Mouse (Mus musculus) G1E-ER4 (cell line): ENCODE data around the gene Cntn2. TPM values are rescaled to one million over a fixed set of nuclear protein-coding genes. Genes with fewer than 3 reads are reported as not detected.

Source experiments
- GATA1 ChIP-seq: IDR thresholded peaks from one replicate; pipeline ENCODE4 v1.8.0; 2012; ENCODE audit warnings: low read length, inconsistent platforms
- polyA plus RNA-seq: library from polyadenylated mRNA; stranded (reverse); fragments of >175 nt; gene quantifications from 2 replicates; pipeline ENCODE4 v1.2.3, GENCODE M21; 2012

The Cntn2 gene
- polyA plus RNA-seq, 1 experiment: not detected

DNA sequence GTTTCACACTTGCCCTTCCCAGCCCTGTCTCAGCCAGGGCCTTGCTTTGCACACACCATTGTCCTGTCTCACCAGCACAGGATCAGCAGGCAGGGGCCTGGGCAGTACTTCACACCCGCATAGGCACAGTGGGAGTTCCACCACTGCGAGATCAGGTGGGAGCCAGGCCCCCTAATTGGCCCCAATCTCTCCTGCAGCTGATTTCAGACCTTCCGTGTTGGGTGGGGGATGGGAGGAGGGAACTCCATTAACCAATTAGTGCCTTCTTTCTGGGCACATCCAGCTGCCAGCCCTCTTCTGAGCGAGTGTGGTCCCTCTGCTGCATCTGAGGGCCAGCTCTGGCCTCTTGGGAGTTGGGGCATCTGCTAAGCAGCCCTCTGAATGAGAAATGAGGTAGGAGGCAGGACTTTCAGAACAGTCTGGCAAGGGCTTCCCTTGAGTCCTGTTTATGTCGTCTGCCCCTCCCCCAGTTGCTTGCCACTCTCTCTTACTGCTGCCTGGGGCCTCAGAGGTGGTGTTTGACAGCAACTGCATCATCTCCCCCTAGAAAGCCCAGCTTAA, 12.3 kb downstream of the Cntn2 start:
- no peak for TF ChIP-seq GATA1

DNA sequence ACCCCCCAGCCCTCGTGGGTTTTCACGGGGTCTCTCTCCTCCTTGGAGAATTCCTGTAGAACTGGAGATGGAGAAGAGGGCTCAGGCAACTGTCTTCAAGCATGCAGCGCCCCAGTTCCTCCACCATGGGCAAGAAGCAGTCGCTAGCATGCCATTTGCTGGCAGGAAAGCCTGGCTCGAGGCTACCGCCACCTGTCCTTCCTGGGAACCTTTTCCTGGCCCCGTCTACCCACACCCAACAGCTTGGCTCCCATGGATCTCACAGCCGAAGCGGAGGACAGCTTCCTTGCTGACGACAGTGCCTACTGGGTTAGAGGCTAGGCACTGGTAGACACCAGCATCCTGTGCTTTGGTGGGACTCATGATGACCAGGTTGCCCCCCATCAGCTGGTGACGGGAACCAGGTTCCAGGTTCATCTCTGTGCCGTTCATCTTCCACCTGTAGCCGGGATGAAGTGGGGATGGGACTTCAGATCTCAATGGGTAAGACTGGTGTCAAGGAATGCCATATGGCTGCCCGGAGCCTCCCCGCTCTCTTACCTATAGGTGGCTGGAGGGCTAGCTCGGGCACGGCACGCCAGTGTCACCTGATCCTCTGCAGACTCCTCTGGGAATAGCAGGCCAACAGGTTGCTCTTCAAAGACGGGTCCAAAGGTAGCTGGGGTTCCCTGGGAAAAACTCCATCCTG, 14.3 kb downstream of the Cntn2 start:
- no peak for TF ChIP-seq GATA1

DNA sequence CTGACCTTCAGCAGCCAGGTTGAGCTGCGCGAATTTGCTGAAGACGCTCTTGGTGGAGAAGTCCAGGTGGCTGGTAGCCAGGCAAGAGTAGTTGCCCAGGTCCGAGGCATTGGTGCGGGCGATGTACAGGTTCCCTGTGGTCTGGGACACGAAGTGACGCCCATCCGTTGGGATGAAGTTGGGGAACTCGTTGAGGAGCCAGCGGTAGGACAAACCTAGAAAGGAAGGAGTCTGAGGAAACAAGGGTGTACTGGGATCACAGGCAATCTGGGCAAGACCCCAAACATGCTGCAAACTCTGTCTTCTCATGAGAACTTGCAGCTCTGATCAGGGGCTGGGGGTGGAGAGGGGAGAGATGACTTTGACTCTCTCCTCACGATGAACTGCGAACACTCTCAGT, 15.0 kb downstream of the Cntn2 start:
- no peak for TF ChIP-seq GATA1

DNA sequence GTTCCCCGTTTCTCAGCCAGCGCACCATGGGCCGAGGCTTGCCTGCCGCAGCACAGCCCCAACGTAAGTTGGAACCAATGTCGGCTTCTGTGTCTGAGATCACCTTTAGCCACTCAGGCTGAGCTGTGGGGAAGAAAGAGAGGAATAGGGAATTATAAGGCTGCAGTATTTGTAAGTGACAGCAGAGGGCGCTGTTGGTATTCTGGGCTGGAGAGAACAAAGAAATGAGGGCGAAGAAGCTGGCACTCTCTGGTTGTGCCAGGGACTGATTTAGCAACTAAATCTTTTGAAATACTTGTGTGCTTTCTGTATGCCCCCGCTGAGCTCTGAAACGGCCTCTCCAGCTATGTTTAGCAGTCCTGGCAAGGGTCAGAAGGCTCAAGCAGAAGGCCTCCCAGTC, 17.2 kb downstream of the Cntn2 start:
- no peak for TF ChIP-seq GATA1

DNA sequence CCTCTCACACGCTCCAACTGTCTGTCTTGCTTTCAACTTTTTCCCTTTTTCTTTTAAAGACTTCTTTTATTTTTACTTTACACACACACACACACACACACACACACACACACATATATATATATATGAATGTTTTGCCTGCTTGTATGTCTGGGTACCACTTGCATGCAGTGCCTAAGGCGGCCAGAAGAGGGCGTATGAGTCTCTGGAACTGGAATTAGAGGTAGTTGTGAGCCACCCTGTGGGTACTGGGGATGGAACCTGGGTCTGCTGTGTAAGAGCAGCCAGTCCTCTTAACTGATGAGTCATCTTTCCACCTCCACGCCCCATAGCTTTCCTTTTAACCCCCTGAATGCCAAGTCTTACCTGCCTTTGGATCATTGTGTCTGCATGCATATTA, 19.1 kb downstream of the Cntn2 start:
- TF ChIP-seq GATA1: no peak

DNA sequence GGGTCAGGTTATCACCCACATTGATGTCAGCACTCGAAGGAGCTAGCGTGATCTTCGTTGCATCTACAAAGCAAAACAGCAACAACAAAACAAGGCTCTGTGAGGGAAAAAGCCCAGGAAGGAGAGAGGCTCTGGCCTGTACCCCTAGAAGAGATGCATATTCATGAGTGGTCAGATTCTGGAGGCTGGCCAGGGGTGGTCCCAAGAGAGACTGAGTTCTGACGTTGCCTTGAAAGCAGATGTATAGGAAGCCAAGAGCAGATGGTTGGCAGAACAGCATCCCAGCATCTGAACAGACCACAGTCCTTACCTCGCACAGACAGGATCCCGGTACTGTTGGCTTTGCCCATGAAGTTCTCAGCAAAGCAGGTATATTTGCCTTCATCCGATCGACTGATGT, 20.0 kb downstream of the Cntn2 start:
- no peak for TF ChIP-seq GATA1

DNA sequence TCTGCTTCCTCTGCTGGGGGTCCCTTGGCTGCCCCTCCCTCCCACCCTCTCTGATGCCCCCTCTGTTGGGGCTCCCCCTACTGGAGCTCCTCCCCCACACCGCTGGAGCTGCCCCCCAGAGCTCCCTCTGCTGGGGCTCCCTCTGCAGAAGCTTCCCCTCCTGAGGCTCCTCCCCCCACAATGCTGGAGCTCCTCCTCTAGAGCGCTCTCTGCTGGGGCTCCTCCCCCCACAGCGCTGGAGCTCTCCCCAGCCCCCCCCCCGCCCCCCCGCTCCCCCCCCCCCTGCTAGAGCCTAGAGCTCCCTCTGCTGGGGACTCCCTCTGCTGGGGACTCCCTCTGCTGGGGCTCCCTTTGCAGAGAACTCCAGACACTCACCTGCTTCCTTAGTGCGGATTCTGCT, 22.3 kb downstream of the Cntn2 start:
- TF ChIP-seq GATA1: no peak

DNA sequence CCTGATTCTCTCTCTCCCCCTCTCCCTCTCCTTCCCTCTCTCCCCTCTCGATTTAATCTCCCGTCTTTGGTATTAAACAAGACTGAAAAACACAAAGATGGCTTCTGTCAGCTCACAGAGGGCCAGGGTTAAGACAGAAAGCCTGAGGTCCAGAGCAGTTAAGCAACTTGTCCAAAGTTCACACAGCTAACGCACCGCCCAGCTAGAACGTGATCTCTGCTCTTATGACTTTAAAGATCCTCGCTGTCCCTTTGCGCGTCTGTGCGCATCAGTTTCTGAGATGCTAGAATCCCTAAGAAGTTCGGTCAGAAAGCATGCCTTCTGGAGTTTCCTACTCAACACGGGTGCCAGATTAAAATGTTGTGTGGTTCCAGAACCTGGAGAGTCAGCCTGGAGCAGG, 23.3 kb downstream of the Cntn2 start:
- no peak for TF ChIP-seq GATA1

DNA sequence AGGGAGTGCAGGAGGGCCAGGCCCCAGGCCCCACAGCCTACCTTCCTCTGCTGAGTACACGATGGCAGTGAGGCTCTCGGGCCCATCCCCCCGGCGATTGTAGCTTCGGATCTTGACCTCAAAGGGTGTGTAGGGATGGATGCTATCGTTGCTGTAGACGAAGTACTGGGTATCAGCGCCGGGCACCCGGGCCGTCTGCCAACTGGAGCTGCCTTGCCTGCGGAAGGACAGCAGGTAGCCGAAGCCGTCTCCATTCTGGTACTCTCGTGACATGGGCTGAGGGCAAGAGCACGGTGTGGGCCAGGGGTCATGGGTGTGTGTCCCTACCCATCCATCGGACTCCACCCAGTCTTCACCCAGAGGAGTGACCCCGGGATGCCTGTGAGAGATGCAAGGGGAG, 24.4 kb downstream of the Cntn2 start:
- TF ChIP-seq GATA1: no peak

DNA sequence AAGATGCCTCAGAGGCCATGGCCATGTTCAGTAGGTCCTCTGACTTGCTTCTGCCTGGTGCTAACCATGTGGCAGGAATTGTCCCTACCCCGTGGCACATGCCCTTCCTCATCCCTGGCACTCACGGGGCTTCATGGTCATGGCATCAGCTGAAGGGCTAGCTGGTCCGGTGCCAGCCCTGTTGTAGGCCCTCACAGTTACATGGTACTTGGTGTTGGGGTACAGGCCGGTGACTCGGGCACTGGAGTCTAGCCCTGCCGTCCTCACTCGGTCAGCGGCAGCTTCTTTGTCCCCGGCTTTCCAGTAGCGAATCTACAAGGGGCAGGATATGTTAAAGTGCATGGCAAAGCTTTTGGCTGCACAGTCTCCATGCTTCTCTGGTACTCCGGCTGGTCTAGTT, 26.3 kb downstream of the Cntn2 start:
- no peak for TF ChIP-seq GATA1

DNA sequence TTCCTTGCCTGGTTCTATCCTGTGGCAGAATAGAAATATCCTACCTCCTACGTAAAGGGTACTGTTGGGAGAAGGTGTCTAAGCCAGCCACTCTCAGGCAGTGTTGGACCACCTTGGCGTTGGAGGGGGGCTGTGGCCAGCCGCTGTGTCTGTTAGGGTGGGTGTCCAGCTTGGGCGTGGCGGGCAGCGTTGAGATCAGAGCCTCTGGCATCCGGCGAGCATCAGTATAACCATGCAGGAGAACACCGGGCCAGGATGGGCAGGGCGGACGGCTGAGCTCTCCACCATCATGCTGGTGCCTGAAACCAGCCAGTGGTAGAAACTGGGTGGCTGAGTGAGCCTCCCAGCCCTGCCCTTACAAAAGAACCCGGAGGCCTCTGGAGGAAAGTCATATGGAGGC, 27.7 kb downstream of the Cntn2 start:
- TF ChIP-seq GATA1: no peak

GRCm38 (mm10) chr1:132512106-132512505, 30.9 kb downstream of the Cntn2 start:
- TF ChIP-seq GATA1: no peak

DNA sequence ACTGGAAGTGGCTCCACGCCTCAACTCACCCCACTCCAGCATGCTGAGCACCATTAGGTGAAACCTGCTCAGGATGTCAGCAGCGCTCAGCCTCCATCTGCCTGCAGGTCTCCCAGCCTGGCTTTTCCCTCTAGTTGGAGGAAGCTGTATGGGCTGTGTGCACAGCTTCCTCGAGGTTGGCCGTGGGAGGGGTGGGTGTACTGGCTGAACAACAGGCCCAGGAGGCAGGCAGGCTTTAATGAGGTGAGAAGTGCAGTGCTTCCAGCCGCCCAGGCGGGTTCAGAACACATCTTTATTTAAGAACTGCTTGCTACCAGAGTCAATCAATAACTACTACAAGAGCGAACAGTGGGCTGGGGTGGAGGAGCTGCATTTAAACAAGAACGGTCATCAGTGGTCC, 31.5 kb downstream of the Cntn2 start:
- no peak for TF ChIP-seq GATA1

GRCm38 (mm10) chr1:132509771-132510170, 33.3 kb downstream of the Cntn2 start:
- no peak for TF ChIP-seq GATA1

GRCm38 (mm10) chr1:132506656-132507055, 36.4 kb downstream of the Cntn2 start:
- no peak for TF ChIP-seq GATA1

GRCm38 (mm10) chr1:132506058-132506457, 37.0 kb downstream of the Cntn2 start, which contains the start of gene Tmem81:
Gene Tmem81 (plus strand): TSS chr1:132506230.
- no peak for TF ChIP-seq GATA1

- no peak for TF ChIP-seq GATA1
These were observed 37.9 kb downstream of the Cntn2 start for GRCm38 (mm10) chr1:132505155-132505554.

DNA sequence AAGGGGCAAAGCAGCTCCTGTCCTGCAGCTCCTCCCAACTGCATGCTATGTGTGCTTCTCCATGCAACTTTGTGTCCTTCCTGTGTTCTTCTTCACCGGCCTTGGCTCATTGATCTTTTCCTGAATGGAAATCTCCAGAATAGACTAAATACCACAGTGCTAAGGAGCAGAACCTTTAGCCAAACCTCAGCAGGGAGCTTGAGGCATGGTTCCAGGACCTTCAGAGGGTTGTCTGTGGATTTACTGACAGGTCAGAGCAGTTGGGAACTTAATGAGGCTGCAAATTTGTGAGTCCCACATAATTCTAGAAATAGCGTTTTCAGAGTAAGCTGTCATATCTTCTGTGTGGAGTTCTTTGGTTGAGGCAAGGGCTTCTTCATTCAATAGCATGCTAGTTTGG, 42.5 kb downstream of the Cntn2 start:
- TF ChIP-seq GATA1: no peak

- no peak for TF ChIP-seq GATA1
These were observed 59.3 kb downstream of the Cntn2 start for GRCm38 (mm10) chr1:132483759-132484158.
